Mouse (Mus musculus) NIH3T3 (cell line): ENCODE measurements around the gene Nedd9.

ENCODE experiments used
- DNase-seq: peaks from one replicate; pipeline ENCODE4 v3.0.0-alpha.2; 2012; ENCODE audit warnings: low read depth

Nedd9 gene

DNA sequence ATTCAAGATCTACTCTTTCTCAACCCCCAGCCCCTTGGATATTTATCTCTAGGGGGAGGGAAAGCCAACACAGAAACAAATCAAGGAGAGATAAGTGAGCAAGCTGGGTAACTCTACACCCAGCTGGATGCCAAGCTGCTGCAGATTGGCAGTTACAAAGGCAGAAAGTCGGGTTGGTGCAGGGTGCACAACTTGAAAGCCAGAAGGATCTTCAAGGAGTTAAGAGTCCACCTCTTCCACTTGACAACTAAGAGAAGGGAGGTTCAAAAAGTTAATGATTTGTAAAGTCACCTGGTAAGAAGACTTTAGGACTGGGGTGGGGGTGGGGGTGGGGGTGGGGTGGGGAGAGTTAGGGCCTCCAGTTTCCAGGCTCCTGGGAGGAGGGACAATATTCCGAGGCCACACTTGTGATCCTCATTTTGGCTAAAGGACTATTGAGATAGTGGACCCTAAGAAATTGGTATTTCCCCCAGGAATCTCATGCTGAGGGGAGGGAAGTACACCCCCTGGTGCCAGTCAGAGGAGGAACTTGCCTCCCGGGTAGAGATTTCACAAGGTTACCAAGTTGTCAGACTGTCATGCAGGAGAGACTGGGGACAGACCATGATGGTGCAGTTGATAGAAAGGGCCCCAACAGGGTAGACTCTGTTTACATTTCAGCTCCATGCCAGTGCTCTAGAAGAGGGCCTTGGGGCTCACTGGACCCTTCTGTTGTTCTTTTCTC, 143.8 kb downstream of the Nedd9 start:
- DNase-seq: no peak

DNA sequence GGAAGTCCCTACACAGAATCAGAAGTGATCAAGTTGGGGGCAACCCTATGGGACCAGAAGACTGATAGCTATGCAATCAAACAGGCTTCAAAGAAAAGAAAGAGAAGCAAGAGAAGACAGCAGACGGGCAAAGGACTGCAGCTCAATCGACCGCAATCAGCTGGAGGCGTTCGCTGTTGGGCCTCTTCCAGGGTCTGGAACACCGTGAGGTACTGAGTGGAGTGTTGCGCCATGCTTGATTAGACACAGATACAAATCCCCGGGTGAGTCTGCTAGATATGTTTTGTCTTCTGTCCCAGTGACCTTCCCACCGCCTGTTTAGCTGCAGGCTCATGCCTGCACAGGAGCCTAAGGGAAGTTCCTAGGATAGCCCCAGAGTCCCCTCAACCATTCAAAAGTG, 145.7 kb downstream of the Nedd9 start:
- peak; percentile 68 for DNase-seq

DNA sequence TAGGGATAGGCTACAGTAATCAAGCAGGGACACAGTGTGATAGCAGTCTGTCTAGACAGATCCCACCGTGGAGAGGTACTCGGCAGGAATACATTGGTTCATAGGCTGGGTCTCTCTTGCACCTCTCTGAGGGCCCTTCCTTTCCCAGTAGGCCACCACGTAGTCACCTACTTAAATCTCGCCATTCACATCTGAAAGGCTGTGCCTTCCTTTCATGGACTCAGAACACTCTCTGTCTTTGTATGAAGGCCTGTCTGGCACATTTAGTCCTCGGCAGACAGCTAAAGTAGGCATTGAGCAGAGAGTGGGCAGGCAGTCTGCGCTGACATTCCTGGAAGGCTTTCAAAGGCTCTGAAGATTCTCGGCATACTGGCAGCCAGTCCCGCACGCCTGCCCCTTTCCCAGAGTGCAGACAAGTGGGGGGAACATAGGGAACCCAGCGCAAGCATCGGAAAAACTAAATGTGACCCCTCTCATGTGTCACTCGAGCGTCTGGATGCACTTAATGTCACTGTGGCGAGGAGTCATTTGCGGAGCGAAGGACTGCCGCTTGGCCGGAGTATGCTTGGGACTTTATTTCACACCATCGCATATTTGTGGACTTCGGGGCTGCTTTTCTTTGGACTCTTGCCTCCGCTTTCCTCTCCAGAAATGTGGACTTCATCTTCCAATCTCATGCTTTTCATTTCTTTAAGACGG, 147.4 kb downstream of the Nedd9 start:
- DNase-seq: peak; percentile 74

DNA sequence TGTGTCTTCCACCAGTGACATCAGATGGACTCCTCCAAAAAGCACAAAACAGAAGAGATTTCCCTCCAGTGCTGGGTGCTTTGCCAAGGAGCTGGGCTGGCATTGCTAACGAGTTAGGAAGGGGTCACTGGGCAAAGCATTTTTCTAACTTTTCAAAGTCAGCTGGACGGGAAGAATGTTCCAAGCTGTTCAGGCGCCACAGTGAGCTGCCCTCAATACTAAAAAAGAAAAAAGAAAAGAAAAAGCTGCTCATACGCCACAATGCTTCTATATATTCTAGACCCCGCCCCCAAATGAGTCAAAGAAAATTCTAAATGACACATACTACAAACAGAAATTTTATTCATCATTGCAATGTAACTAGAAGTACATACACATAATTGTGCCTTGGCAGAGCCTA, 148.0 kb downstream of the Nedd9 start:
- DNase-seq: peak; percentile 79

DNA sequence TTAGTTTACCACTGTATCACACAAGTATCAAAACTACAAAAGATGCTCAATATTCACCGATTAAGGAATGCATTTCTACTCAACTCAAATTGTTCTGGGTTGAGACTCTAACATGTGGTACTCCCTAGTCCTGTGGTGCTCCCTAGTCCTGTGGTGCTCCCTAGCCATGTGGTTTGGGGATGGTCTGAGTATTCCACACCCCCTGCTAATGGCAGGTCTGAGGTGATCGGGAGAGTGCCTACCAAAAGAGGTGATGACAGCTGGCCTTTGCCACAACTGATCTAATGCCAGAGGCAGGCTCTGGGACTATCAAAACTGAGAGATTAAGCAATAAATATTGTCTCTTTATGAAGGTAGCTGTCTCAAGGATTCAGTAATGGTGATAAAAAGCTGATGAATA, 149.8 kb downstream of the Nedd9 start:
- DNase-seq: no peak

DNA sequence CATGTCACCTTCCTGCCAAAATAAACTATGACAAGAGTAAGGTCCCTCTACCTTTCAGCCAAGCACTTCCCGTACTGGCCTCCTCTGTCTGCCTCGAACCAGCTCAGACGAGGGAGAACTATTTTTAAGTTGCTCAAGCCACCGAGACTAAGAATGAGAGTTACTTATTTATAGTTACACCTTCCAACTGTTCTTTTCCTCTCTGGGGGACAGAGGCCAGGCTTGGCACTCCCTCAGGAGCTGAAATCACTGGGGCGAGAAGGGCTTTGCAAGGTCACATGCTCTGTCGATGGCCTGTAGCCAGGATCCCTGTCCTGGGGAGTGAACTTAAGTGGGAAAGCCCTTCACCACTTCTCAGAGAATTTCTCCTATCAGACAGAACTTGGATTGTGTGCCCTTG, 150.9 kb downstream of the Nedd9 start:
- peak; percentile 56 for DNase-seq

DNA sequence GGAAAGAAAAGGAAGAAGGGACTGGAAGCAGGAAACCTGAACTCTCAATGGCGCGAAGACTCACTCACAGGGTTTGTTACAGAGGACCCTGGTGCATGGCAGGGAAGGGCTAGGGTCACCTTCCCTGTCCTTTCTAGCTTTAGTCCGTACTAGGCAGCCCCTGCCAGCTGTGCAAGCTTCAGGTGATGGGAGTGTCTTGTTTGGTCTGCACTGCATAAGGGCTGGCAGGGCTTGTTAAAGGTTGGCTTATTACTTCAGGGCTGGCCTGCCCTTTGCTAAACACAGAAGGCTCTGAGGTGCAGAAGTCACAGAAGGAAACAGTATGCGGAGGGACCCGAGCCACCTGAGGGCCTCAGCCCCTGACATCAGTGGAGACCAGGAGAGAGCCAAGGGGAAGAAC, 151.4 kb downstream of the Nedd9 start:
- no peak for DNase-seq

DNA sequence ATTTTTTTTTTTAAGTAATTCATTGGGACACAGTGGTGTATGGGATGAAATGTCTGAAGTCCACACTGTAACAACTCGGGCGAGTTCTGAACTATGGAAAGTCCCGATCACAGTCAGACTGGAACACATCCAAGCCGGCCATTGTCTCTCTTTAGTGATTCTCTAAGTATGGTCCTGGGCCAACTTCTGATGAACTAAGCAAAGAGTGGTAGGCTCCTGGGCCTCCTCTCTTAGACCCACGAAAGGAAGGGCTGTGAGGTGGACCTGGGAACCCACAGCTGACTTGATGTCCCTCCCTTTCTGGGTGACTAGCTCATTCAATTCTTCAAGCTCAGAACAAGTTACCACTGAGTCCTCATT, 152.5 kb downstream of the Nedd9 start:
- DNase-seq: peak; percentile 36

DNA sequence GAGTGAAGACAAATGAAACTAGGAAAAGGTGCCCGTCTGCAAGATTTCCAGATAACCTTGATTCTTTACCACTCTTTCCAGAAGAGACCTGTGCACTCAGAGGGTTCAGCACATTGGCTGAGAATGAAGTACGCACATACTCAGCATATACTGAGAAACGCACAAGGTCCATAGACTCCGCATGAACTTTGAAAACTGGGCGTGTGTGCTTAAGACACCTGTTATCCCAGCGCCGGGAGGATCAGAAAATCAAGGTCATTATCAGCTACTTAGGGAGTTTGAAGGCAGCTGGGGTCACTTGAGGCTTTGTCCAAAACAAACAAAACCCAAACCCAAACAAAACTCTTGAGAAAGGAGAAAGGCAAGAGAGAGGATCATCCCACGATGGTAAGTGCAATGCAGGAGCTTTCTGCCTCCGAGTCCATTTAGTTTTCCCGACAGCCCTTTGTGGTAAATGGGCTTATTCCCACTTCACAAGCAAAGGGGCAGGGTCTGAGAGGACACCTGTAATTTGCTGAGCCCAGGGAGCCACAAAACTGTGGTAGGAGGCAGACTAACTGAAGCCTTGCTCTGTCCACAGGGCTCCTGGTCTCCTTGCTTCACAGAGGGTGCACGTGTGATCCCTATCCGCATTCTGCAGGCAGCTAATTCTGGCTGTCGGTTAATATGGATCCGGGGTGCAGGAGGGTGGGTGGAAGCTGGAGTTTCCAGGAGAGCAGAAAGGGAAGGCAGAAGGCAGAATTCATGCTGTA, 153.1 kb downstream of the Nedd9 start:
- DNase-seq: no peak

DNA sequence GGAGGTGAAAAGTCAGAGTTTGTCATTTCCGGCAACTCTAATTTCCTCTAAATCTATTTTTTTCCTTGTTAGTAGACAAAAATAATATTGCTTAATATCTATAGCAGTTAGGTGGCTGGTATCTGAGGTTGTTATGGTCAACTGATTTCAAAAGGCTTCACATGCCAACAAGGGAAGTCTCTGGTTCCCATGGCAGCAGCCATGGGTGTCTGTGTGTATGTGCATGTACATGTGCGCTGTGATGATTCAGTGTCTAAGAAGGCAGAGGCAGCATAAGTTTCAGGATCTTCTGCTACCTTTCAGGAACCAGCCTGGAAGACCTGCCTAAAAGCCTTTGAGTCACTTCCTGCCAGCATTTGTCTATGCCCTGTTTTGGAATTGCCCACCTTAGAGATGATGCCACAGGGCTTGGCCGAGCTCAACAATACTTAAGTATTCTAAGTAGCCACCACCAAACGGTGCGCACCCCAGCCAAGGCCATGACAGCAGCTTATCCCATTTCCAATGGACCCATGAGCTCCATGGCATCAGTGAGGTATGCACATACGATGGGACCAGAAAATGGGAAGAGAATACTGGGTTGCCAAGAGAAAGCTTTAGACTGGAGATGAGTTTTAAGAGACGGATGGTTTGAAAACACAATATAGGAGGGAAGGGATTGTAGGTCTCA, 155.4 kb downstream of the Nedd9 start:
- DNase-seq: no peak

DNA sequence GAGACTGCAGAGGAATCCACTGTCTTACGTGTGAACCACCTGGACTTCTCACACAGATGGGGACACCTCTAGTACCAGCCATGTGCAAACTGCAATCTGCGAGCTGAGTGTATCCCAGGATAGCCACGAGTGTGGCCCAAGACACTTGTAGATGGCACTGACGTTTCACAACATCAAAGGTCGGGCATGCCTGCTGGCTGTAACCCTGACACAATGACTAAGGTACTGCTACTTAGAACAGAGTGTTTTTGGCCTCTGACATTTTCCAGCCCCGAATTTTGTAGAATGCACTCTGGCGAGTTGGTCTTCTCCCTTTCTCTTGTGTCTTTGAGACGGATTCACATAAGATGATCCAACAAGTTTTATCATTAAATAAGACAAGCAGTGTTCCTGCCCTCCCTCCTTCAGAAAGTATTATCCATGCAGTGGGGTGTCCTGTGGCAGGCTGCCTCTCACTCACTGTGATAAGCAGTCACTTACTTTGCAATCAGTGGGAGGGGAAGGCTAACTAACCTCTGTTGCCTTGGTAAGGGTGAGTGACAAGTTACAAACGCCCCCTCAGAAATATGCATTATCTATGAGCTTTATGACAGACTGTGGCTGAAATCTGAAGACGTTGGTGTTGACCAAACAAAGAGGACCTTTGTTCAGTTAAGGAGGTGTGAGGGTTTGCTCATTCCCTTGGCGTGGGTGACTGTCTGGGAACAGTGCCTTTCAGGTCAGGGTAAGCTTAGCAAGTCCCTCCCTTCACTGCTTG, 156.4 kb downstream of the Nedd9 start:
- peak; percentile 32 for DNase-seq

DNA sequence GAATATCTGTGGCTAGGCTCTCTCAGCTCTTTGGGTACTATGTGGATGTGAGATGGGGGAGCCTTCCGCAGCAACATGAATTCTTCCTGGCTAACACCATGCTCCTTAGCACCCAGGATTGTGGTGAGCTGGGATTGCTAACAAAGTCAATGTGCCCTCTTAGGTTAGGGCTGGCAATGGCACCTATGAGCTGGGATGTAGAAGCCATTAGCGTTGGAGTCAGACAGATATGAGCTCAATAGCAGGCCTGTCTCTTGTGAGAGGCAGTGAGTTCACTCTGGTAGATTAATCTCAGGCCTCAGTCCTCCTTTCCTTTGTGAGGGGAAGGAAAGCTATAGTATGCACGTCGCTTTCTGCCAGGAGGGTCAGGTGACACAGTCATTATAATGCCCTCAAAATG, 157.1 kb downstream of the Nedd9 start:
- DNase-seq: no peak

DNA sequence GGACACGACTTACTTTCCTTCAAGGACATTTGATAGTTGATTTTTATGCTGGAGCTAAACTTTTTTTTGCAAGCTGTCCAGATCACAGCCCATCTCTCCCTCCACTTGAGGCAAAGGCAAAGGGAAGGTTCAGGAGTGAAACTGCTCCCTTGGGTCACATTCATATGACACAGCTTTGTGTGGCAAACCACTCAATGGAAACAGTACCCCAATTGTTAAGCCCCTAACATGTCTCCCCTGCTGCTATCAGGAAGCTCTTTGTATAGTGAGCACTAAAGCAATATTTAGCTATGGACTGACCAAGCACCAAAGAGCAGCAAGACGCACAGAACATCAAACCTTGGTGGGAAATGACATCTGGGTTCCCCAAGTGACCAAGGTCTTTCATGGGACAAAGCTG, 158.7 kb downstream of the Nedd9 start:
- no peak for DNase-seq

DNA sequence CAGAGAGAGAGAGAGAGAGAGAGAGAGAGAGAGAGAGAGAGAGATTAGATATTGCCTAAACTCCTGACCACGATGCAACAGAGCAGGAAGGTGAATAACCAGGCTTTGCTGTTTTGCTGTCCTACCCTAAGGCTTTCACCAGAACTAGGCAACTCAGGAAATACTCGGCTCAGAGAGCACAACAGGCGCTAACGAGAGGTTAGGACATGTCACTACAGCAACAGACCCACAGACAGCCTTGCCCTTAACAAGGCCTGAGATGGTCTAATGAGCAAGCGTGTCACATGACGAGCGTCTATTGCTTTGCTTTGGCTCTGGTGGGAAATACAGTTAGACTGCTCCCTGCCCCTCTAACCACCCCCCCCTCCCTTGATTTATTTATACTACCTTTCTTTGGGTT, 159.6 kb downstream of the Nedd9 start:
- DNase-seq: no peak

DNA sequence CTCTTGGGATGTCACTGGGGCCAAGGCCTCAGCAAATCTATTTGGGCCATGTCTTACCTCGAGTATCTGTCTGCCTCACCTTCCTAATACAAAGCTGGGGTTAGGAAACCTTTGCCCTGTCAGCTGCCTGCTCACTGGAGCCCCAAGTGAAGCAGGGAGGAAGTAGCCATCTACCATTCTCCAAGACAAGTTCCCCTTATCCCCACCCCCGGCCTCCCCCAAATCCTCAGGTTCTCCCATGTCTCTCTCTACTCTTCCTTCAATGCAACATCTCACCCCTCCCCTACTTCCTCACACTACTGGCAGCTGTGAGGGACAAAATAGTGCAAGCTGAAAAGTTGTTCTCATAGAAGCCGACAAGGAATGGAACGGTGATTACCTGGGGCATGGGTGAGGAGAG, 161.0 kb downstream of the Nedd9 start:
- DNase-seq: no peak

DNA sequence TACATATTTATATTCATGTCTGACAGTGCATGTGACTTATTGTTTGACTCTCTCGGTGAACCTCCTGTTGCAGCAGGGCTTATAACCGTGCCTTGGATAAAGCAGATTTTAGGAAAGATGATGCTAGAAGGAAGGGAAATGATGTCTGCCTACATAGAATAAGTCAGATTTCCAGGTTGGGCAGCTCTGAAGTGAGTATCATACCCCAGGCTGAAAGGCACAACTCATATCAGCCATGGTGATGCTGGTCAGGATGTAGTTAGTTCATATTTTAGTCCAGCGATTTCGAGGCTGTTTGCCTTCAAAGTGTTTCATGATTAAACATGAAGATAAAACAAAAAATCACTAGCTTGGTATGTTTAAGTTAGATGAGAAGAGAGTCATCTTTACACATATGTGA, 161.8 kb downstream of the Nedd9 start:
- DNase-seq: no peak

DNA sequence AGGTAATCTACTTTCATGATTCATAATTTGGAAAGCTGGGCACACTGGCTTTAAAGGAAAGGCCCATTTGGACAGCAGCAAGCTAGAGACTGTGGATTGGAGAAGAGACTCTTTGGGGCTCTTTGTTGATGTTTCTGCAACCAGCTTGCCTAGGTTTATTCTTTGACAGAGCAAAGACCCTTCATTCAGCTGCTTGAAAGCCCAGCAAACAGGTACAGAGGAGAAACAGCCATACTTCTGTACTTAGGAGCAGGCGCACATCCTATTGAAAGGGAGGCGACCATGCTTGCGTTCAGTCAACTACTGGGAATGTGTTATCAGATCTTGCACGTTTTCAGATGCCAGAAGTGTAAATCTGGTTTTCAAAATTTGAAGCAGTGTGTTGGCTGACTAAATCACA, 162.5 kb downstream of the Nedd9 start:
- DNase-seq: no peak

DNA sequence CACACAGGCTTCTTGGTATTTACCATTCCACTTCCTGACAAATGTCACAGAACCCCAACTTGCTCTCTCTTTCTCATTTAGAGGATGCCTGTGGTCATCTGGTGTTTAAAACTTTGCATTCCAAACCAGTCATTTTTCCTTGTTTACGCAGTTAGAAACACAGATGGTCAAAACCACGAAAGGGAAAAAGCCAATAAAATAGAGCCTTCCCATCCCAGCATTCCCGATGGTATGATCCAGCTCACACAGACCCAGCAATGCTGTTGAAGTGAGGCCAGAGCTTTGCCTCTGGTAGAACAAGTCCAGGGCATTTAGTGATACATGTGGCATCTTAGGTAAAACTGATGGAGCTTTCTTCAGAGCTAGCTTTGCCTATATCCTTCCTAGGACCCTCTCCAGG, 165.7 kb downstream of the Nedd9 start:
- DNase-seq: peak; percentile 82

DNA sequence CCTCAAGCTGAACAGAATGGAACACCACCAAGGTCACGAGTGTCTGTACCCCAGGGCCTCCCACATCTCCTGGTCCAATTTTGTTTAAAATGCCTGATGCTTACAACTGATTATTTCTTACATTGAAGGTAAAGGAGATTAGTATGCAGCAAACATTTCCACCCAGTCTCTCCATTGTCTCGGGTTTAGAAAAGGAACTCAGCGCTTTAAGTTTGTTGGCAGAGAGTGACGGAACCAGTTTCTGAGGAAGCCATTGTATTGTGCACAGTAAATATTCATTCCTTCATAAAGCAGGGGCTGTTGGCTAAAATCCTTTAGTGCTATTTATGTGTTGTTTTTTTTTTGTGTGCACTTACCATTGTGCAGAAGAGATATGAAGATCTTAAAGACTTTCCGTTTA, 166.4 kb downstream of the Nedd9 start:
- no peak for DNase-seq

DNA sequence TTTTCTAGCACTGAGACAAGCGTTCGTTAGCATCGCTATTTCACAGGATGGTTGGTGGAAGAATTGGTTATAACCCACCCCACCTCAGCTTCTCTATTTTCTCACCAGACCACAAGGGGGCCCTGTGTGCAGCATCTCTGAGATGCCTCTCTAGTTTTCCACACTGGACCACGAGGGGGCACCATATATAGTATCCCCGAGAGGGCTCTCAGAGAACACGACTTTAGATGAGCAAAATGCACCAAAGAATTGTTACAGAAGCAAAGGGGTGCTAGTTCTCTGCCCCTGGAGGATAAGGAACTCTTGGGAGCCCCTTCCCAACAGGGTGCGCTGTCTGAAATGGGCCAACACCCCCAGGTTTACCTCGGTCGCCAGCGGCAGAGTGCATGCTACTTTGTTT, 184.4 kb downstream of the Nedd9 start:
- DNase-seq: peak; percentile 79

DNA sequence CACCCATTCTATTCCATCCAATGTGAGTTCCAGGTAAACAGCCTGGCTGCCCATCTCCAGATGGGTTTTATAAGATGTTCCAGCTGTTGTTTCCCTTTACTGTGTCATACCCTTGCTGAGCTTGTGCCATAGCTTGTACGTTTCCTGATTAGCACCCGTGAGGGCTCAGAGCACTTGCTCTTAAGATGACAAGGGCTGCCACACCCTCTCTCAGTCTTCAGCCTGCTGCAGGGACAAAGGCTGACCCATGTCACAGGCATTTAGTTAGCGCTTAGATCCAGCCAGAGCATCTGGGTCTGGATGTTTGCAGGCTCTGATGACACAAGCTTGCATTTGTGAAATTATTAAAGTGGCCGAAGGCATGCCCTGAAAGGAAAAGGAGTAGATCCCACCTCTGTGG, 187.1 kb downstream of the Nedd9 start:
- no peak for DNase-seq

DNA sequence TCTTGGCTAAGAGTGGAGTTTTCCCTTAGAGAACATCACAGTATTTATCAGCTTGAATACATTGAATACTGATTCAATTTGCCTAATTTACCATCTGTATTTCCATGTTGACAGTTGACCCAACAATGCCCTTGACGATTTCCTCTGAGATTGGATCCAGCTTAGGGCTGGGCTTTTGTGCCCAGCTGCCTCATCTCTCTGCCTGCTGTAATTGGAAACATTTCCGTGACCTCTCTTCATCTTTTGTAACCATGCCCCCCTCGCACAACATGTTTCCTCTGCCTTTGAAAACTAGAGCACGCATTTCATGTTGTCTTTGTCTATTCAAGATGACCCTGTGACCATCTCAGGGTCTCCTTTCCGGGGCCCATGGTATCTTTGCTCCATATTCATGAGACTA, 188.2 kb downstream of the Nedd9 start:
- no peak for DNase-seq
